Mouse (Mus musculus): Measurements from ENCODE around the gene Gpr153. TPM values are rescaled to one million over a fixed set of nuclear protein-coding genes. Genes with fewer than 3 reads are reported as not detected.
"Not testable (repeated sequence)": the region's sequence is repeated elsewhere in the genome, so short reads cannot be mapped to it uniquely, and the experiment has no call there.

Gpr153 gene
- not detected in 2 replicates for polyA plus RNA-seq (2012; ENCODE audit: insufficient read depth, insufficient read length, low replicate concordance, missing spikeins)

GRCm38 (mm10) chr4:152273621-152274236 lies at the start of gene Gpr153:
Gene Gpr153 (plus strand): TSS chr4:152274232.
- peak within 1 kb of the TSS; percentile 74 for H3K27ac ChIP-seq (ENCODE audit: insufficient read depth, low read depth, low read length)

GRCm38 (mm10) chr4:152226901-152227486 lies 47.0 kb upstream of the Gpr153 start:
- Histone ChIP-seq H3K4me1 (ENCODE audit: control insufficient read depth, insufficient read depth, low read length) (peaks cover 56% of the 10 kb centered on the region), H3K27ac (ENCODE audit: insufficient read depth, low read depth, low read length) (peak overlapping the region; percentile 92), H3K4me3 (ENCODE audit: insufficient read depth, low read depth, low read length) (no peak overlapping the region)
- WGBS: 15% methylated on average over 13 of the region's 13 CpGs
- TF ChIP-seq CTCF (IDR thresholded peaks at IDR 0.05; ENCODE audit: insufficient read depth, low read depth, low read length): no peak
- no peak for TF ChIP-seq POLR2A (IDR thresholded peaks at IDR 0.05; ENCODE audit: insufficient read depth, low read depth, low read length)

More at GRCm38 (mm10) chr4:152273621-152274236, at the start of gene Gpr153:
- no peak for TF ChIP-seq CTCF (IDR thresholded peaks at IDR 0.05; ENCODE audit: insufficient read depth, low read depth, low read length)
- no peak for TF ChIP-seq POLR2A (IDR thresholded peaks at IDR 0.05; ENCODE audit: insufficient read depth, low read depth, low read length)
- peak within 1 kb of the TSS; percentile 73 for H3K4me3 ChIP-seq (ENCODE audit: insufficient read depth, low read depth, low read length)
- H3K4me1 ChIP-seq (ENCODE audit: control insufficient read depth, insufficient read depth, low read length): peaks cover 53% of the 10 kb centered on the region
- 2% methylated on average over 45 of the region's 48 CpGs for WGBS

GRCm38 (mm10) chr4:152227749-152228527 lies 46.1 kb upstream of the Gpr153 start:
- TF ChIP-seq CTCF (IDR thresholded peaks at IDR 0.05; ENCODE audit: insufficient read depth, low read depth, low read length) (no peak), POLR2A (IDR thresholded peaks at IDR 0.05; ENCODE audit: insufficient read depth, low read depth, low read length) (no peak)
- Histone ChIP-seq H3K4me1 (ENCODE audit: control insufficient read depth, insufficient read depth, low read length) (peaks cover 52% of the 10 kb centered on the region), H3K27ac (ENCODE audit: insufficient read depth, low read depth, low read length) (peak overlapping the region; percentile 92), H3K4me3 (ENCODE audit: insufficient read depth, low read depth, low read length) (no peak overlapping the region)
- WGBS: 73% methylated on average over 12 of the region's 12 CpGs

- 68% methylated on average over 4 of the region's 4 CpGs for WGBS
- H3K4me3 ChIP-seq (ENCODE audit: insufficient read depth, low read depth, low read length); H3K27ac ChIP-seq (ENCODE audit: insufficient read depth, low read depth, low read length): not testable (repeated sequence)
- peaks cover 42% of the 10 kb centered on the region for H3K4me1 ChIP-seq (ENCODE audit: control insufficient read depth, insufficient read depth, low read length)
Measured at GRCm38 (mm10) chr4:152230331-152230730, 43.7 kb upstream of the Gpr153 start.

- Histone ChIP-seq H3K4me3 (ENCODE audit: insufficient read depth, low read depth, low read length) (no peak overlapping the region), H3K4me1 (ENCODE audit: control insufficient read depth, insufficient read depth, low read length) (peaks cover 36% of the 10 kb centered on the region), H3K27ac (ENCODE audit: insufficient read depth, low read depth, low read length) (no peak overlapping the region)
- 93% methylated on average over 7 of the region's 7 CpGs for WGBS
- TF ChIP-seq POLR2A (IDR thresholded peaks at IDR 0.05; ENCODE audit: insufficient read depth, low read depth, low read length): no peak
- no peak for TF ChIP-seq CTCF (IDR thresholded peaks at IDR 0.05; ENCODE audit: insufficient read depth, low read depth, low read length)
Measured at GRCm38 (mm10) chr4:152231326-152231725, 42.7 kb upstream of the Gpr153 start.

- TF ChIP-seq POLR2A (IDR thresholded peaks at IDR 0.05; ENCODE audit: insufficient read depth, low read depth, low read length) (no peak), CTCF (IDR thresholded peaks at IDR 0.05; ENCODE audit: insufficient read depth, low read depth, low read length) (no peak)
- WGBS: 94% methylated on average over 4 of the region's 4 CpGs
- no peak overlapping the region for H3K27ac ChIP-seq (ENCODE audit: insufficient read depth, low read depth, low read length)
Measured at GRCm38 (mm10) chr4:152232411-152232903, 41.6 kb upstream of the Gpr153 start.

GRCm38 (mm10) chr4:152239974-152240373 lies 34.1 kb upstream of the Gpr153 start:
- no peak for TF ChIP-seq POLR2A (IDR thresholded peaks at IDR 0.05; ENCODE audit: insufficient read depth, low read depth, low read length)
- no peak for TF ChIP-seq CTCF (IDR thresholded peaks at IDR 0.05; ENCODE audit: insufficient read depth, low read depth, low read length)
- Histone ChIP-seq H3K4me1 (ENCODE audit: control insufficient read depth, insufficient read depth, low read length) (peaks cover 40% of the 10 kb centered on the region), H3K4me3 (ENCODE audit: insufficient read depth, low read depth, low read length) (no peak overlapping the region), H3K27ac (ENCODE audit: insufficient read depth, low read depth, low read length) (no peak overlapping the region)
- WGBS: 47% methylated on average over 4 of the region's 4 CpGs

More at GRCm38 (mm10) chr4:152232411-152232903, 41.6 kb upstream of the Gpr153 start:
- H3K4me1 ChIP-seq (ENCODE audit: control insufficient read depth, insufficient read depth, low read length): peaks cover 29% of the 10 kb centered on the region
- no peak overlapping the region for H3K4me3 ChIP-seq (ENCODE audit: insufficient read depth, low read depth, low read length)

- WGBS: 50% methylated on average over 9 of the region's 9 CpGs
- Histone ChIP-seq H3K4me1 (ENCODE audit: control insufficient read depth, insufficient read depth, low read length) (peaks cover 59% of the 10 kb centered on the region), H3K27ac (ENCODE audit: insufficient read depth, low read depth, low read length) (no peak overlapping the region), H3K4me3 (ENCODE audit: insufficient read depth, low read depth, low read length) (no peak overlapping the region)
- TF ChIP-seq CTCF (IDR thresholded peaks at IDR 0.05; ENCODE audit: insufficient read depth, low read depth, low read length) (no peak), POLR2A (IDR thresholded peaks at IDR 0.05; ENCODE audit: insufficient read depth, low read depth, low read length) (no peak)
Measured at GRCm38 (mm10) chr4:152243241-152243891, 30.7 kb upstream of the Gpr153 start.

Data from olfactory bulb, adult 2 months (tissue).